Mouse (Mus musculus) spleen, postnatal 14 days (tissue): Measurements from ENCODE around the gene Flad1.
"Not testable (repeated sequence)": the region's sequence is repeated elsewhere in the genome, so short reads cannot be mapped to it uniquely, and the experiment has no call there.

Experiments
- DNase-seq, 2 experiments: peaks; one replicate each; pipeline ENCODE4 v3.0.0; 2021 to 2022; ENCODE audit warnings: low spot score in 2 of 2

Gene Flad1

DNA sequence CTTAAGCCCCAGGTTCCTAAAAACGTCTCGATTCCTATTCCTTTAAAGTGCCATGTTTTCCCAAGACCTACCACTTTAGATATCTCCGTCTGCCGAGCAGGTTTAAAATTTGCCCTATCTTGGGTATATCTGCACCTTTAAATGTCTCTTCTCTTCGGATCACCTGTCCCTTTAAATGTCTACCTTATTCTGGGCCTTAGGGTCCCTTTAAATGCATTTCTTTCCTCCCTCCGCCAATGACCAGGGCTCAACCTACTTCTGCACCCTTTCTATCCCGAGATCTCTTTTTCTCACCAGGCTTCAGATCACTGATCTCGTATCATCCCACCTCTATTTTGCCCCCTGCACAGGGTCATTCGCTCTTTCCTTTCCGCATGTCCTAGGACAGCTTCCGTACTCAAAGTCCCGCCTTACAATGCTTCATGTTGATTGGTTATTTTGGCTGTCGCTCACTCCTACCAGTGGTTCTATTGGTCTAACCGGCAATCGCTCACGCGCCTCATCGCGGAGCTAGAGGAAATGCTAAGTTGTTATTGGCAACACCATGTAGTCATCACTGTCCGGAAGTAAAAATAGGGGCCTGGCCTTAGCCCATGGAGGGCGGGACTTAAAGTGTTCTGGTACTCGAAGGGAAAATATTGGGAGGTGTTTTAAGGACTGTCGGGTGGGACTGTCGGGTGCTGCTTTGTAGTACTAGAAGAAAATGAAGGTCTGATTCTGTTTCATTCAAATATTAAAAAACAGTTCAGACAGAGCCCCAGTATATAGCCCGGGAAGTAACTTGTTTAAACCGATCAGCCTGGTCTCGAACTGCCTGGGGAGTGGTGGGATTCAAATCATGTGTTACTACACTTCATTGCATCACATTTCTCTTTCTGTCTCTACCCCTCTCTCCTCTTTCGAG, at the start of gene Flad1:
Flad1 (minus strand) TSS at position 381 of the 904 bp plus-strand sequence.
- peak; percentile 96 to 97 for DNase-seq

DNA sequence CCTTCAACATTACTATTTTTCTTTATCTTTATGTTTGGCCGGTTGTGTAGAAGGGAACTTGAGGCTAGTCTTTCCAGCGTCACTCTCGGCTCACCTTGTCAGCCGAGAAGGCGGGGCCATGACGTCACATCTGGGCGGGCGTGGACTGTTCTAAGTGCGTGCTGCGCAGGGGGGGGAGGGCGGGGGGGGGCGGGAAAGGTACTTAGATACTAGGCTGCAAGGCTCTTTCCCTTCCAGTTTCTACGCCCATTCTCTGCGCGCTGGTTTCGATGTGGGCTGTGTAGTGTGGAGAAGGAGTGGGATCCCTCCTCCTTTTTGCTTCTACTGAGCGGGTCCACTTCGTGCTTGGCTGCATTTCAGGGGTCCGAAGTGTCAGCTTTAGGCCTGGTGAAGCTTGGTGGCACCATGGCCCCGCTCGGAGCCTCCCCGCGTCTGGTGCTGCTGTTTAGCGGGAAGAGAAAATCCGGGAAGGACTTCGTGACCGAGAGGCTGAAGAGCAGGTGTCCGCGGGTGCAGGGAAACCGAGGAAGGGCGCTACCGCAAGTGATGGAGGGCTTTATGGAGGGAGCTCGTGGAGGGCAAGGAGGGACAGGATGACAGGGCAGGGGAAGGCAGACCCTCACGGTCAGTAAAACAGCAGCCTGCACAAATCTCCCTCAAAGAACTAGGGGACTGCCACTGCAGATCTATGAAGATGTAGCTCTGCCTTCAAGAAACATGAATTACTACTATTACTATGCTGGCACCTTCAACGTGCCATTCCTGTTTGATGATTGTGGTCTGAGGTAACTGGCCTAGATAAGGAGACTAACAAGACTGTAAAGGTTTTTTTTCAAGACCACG, 47.5 kb upstream of the Flad1 start:
- peak; percentile 90 to 94 for DNase-seq

DNA sequence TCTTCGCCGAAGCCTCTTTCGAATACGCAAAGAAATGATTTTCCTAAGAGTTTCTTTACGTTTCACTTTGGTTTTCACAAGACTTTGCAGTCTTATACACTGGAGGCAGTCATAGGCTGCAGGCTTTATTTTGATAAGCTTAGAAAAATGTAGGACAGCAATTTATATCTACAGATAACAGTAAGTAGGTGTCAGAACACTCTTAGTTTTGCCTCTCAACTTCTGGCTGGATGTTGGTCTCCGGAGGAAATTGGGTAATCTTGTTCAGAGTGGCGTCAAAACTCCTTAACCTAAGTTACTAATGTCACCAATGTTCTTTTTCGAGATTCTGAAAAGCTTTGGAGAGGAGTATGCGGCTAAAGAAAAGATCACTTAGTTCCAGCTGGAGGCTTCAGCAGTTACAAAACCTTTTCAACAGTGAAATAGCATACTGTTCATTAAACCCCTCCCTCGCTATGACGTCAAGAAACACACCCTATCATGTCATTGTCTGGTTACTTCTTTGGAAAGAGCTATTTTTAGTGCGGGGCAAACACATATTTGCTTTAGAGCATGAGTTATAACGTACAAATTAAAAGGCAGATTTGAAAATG, 46.8 kb upstream of the Flad1 start:
- peak in 1 of 2 experiments; percentile 19 for DNase-seq

DNA sequence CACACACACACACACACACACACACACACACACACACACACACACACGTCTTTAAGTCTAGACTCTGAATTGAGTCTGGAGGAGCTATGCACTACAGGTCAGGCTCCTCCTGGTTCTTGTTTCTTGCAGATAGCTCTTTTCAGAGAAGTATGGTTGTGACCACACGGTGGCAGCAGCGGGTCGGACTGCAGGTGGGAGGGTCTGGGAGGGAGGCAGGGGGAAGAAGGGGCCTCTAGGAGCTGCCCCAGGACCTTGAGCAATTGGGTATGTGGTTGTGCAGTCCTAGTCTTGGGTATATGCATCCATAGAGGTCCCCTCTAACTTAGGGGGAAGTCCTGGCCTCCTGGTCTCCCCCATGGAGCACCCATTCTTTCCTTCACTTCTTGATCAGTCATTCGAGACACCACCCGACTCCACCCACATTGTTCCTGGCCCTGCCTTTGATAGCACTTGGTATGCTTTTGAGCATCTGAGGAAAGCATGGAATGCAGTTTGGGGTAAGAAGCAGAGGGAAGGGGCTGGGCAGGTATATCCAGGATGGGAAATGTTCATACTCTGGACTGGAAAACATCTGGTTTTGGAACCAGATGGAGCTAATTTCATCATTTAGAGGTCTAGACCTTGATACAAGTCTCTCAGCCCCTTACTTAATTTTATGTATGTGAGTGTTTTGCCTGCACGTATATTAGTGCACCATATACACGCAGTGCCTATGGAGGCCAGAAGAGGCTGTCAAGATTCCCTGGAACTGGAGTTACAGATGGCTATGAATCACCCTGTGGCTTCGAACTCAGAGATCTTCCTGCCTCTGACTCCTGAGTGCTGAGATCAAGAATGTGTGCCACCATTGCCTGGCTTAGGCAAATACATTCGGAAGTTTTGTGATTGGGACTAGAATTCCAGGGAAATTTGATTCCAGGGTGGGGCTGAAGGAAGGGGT, 45.3 kb upstream of the Flad1 start:
- DNase-seq = peak; percentile 64 to 77

DNA sequence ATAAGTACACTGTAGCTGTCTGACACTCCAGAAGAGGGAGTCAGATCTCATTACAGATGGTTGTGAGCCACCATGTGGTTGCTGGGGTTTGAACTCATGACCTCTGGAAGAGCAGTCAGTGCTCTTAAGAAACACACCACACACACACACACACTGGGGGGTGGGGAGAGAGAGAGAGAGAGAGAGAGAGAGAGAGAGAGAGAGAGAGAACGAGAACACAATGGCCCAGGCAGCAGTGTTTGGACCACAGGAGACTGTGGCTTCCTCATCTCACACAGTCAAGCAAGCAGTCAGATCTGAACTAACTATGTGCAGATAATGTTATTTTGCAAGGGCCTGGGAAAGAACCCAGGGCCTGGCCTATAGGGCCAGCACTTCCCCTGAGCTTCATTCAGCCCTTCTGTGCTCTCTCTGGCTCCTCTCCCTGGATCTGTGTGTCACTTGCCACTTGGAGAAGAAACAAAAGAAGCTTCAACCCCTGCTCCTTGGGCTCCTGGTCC, 44.2 kb upstream of the Flad1 start:
- no peak for DNase-seq

DNA sequence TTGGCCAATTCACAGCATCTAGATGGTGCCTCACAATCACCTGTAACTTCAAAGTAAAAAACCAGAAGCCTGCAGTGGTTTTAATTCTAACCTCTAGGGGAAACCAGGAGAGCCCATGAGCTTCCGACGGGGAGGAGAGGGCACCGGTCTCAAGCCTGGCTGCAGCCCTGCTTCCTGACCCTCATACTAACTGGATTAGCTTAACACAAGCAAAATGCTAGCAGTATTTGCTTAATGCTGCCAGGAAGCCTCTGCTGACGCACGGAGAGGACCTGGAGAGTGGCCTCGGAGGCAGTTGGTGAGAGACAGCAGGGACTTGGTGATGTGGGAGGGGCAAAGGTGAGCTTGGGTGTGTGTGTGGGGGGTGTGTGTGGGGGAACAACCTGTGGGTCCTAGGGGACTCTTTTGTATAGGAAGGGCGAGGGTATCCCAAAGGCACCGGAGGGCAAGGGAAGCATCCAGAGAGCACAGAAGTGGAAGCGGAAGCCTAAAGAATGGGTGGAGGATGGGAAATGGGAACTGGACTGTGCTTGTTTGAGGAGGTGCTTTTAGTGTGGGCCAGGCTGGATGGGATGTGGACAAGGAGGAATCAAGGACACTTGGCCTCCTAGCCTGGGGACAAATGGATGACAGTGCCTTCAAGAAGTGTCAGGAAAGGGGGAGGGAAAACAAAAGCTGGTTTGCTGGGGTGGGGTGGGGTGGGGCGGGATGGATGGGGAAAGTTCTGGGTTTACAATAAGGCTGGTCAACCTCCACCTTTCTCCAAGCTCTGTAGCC, 42.9 kb upstream of the Flad1 start, which contains the start of gene Pmvk:
Pmvk (plus strand) TSS at position 141 of the 777 bp plus-strand sequence.
- DNase-seq = no peak

DNA sequence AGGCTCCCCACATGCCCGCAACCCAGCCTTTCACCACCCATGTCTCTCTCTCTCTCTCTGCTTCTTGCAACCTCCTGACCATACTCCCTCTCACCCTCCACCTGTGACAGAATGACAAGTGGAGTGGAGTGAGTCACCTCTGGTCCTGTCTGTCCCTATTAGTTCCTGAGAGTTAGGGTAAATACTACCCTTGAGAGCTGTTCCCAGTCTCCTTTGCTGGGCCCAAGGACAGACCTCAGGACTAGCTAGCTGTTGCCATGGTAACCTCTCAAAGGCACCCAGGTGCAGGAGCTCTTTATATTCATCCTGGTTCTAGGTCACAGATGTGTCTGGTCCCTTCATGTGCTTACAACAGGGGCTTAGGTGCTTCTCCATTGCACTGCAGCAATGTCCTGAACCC, 40.2 kb upstream of the Flad1 start:
- no peak for DNase-seq

DNA sequence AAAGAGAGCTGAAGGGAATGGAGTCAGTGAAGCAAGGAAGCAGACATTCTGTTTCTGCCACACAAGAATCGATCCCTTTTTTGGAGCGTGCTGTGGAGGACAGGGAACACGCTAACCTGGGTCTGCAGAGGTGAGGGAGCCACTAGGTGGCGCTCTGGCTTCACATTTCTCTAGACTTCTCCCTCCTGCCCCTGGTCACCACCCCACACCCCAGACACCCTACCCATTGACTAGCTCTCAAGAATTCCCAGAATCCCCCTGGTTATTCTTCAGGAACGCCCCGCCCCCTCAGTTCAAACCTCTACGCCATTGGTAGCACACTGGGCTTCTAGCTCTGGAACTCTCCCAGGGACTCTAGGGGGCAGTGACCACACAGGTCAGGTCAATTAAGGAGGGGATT, 37.9 kb upstream of the Flad1 start:
- DNase-seq = peak; percentile 54 to 75

DNA sequence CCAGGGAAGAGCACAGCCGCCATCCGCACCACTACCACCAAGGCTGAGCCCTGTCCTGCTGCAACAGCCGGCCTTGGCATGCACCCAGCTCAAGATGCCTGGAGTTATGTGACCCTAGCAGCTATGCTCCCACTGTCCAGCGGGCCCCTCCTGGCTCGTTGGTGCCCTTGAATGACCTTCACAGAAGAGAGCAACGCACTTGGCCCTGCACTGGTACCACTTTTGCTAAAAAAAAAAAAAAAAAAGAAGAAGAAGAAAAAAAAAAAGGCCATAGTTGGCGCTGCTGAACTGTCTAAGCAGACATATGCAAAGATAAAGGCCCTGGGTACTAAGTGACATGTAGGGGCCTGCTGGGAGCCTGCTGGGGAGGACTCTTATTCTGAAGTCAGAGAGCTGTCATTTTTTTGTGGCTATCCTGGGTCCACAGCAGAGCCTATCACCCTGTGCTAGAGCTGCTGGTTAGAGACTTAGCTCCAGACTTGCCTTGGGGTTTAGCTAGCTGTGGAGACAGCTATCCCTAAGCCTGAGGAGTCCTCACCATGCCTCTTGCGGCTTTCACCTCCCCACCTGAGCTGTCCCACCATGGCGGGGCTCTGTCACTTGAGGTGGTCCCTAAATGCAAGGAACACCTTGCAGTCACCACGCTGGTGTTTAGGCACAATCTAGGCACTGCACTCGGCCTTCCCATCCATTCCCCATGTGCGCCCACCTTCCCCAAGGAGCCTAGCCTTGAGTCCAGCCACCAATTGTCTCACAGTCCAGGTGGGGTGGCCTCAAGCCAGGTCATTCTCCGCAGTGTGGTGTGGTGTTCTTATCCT, 37.3 kb upstream of the Flad1 start:
- no peak for DNase-seq

DNA sequence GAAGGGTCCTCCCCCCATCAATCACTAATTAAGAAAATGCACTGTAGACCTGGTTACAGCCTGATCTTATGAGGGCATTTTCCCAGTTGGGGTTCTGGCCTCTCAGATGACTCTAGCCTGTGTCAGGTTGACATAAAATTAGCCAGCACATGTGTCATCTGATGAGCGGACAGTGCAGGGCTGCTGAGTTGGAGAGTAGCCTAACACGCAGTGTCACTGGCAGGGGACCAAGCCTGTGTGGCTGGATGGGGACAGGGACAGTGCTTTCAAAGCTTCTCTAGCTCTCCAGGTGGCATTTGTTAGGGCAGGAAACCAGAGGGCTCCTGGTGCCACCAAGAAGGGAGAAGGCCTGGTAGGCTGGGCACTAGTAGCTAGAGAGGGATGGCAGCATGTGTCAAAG, 29.0 kb upstream of the Flad1 start:
- DNase-seq = no peak

DNA sequence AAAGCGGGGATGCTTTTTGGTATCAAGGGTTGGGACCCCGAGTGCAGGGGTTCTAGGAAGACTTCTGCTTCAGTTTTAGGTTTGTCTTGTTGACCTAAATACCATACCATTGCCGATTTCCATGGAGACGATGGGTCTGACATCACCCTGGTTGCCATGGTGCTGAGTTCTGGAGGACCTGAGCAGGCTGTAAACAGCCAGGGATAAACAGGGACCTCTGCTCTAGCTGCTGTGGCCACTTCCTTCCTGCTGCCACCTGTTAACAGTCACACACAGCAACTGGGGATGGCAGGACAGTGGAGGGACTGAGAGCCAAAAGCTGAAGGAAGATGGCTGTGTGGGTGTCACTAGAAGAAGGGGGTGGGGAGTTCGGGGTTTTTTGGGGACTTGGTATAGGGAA, 25.6 kb upstream of the Flad1 start:
- DNase-seq = no peak

DNA sequence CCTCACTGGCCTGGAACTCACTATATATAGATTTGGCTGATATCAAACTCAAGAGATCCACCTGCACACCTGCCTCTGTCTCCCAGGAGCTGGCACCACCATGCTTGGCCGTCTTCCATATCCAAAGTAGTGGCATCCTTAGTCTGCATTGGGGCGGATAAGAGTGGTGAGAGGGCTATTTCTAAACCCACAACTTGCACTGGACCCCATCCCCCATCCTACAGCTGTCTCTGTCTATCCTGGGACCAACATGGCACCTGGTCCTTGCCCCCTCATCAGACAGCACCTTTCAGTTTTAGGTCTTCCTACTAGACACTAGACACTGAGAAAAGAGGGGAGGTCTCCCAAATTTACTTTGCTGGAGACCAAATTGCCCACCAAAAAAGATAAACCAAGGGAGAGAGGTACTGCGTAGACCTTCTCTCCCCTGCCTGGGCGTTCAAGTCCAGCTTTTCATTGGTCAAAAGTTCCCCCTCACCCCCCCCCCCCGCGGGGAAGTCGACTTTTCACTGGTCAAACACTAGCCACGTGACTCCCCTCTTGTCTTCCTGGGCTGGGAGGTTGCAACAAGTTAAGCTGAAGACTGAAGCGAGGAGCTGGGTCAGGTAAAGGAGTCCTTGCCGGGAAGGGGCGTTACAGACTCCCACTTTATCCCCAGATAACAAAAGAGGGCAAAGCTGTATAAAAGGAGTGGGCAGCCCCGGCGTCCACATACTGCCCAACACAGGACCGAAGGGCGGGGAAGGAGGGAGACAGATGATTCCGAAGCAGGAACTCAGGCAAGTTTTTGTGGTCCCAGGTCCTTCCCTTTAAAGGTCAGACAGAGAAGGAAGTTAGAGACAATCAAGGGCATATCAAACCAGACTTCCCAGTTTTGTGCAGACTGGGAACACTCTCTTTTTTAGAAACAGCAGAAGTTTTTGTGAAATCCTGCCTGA, 24.8 kb upstream of the Flad1 start, which contains the start of gene Pbxip1:
Pbxip1 (plus strand) TSS at position 531 of the 938 bp plus-strand sequence.
- DNase-seq = peak in 1 of 2 experiments; percentile 43

DNA sequence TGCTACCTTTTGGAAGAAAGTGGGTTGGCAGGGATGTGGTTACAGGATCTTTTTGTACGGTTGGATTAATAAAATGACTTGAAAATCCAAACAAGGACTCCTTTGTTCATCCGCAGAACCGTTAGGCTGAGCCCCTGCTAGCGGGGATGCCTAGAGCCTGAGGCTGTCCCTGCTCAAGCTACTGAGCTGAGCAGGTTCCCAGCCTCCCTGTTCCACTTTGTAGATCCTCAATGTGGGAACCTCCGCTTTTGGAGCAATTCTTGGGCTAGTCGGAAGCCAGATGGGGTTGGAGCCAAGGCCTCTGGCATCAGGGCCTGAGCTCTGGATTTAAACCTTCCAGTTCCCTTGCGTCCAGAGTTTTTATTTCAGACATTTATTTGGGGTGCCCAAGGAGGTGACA, 23.4 kb upstream of the Flad1 start:
- no peak for DNase-seq

DNA sequence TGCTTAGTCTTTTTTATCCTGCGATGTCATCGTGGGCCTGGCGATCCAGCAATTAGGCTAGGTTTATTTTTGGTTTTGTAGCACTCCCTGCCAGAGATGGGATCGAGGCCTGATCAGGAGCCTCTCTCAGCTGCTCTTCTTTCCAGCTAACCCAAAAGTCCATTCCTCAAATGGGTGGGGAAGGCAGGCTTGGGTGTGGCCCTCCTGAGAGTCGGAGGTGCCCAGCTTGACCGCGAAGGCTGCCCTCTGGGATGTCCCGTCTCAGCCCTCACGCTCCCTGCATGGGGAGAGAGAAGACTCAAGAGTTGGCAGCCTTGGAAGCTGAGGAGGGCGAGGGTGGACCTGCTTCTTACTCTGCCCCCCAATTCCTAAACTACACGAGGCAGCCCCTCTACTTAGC, 22.9 kb upstream of the Flad1 start:
- no peak for DNase-seq

DNA sequence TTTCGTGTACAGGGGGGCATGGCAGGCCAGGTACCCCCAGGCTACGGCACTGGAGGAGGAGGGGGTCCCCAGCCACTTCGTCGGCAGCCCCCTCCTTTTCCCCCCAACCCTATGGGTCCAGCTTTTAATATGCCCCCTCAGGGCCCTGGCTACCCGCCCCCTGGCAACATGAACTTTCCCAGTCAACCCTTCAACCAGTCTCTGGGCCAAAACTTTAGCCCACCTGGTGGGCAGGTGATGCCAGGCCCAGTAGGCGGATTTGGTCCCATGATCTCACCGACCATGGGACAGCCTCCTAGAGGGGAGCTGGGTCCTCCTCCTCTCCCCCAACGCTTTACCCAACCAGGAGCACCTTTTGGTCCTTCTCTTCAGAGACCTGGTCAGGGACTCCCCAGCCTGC, 20.9 kb upstream of the Flad1 start:
- DNase-seq = no peak

DNA sequence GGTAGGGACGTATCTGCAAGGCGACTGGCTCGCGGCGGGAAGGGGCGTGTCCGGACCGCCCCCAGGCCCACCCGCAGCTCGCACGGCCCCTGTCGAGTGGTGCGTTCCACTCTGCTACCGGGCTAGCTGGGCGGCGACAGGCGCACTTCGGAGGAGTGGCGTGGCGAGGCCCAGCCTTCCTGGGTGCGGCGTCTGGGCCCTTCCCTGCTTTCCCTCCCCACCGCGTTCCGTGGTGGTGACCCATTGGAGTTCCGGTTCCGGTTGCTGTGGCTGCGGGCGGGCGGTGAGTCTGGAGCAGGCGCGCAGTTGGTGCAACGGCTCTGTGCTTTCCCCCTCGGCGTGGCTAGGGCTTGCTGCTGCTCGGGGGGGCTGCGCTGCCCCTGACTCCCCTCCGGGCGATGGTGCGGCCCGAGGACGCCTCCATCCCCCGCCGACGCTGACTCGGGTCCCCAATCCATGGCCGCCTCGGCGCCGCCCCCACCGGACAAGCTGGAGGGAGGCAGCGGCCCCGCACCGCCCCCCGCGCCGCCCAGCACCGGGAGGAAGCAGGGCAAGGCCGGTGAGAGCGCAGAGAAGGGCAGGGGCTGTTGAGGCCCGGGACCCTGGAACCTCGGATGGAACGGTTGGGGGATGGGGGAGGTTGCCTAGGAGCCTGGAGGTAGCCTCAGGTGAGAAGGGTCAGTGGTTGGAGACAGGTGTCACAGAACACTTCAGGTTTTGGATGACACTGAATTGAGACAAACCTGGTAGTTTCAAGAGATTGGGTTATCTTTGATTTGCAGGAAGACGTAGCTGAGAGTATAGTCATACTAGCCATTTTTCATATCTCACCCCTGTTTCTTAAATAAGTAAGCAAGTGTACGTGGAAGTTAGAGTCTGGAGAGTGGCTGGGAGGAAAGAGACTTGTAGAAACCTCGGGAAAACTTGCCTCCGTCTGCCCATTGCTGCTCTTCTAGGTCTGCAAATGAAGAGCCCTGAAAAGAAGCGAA, 18.8 kb upstream of the Flad1 start, which contains the start of gene Pygo2:
Pygo2 (plus strand) TSS at position 44 of the 989 bp plus-strand sequence.
- DNase-seq = peak; percentile 78 to 84

DNA sequence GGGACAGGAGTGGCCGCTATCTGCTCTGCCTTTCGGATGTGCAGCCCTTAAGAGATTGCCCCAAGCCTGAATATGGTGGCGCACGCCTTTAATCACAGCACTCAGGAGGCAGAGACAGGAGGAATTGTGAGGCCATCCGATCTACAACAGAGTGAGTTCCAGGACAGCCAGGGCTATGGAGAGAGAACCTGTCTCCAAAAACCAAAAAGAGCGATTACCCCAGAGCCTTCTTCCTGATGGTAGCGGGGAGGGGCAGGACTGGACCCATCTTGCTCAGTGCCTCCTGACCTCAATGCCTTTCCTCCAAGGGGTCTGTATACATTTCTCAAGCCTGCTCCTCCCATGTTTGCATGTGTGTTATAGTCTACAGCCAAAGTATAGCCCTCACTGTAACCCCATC, 17.4 kb upstream of the Flad1 start:
- DNase-seq = not testable (repeated sequence)
